Mouse (Mus musculus) adrenal gland, postnatal 10 days (tissue): ENCODE results near the gene Gpr61. TPM values are rescaled to one million over a fixed set of nuclear protein-coding genes. Genes with fewer than 3 reads are reported as not detected.

Source experiments
- DNase-seq: peaks from one replicate; pipeline ENCODE4 v3.0.0; 2021; ENCODE audit warnings: mixed read lengths
- long read RNA-seq, 2 experiments: library from polyadenylated mRNA; stranded (forward); transcript quantifications; one replicate each; pipeline ENCODE4 v2.0.0; 2021
- total RNA-seq, 2 experiments: library from RNA; stranded (reverse); gene quantifications; 2 replicates each; pipeline ENCODE4 v1.2.3; 2021

The Gpr61 gene
- under 1 TPM; 0.15 to 0.48 TPM for total RNA-seq
- long read RNA-seq, experiment 1, partial matches to known transcripts = 0 of 1 reads
- long read RNA-seq, experiment 1, other reads (novel, unspliced or antisense) = 0 of 1 reads
- long read RNA-seq, experiment 2 = 0 reads

DNA sequence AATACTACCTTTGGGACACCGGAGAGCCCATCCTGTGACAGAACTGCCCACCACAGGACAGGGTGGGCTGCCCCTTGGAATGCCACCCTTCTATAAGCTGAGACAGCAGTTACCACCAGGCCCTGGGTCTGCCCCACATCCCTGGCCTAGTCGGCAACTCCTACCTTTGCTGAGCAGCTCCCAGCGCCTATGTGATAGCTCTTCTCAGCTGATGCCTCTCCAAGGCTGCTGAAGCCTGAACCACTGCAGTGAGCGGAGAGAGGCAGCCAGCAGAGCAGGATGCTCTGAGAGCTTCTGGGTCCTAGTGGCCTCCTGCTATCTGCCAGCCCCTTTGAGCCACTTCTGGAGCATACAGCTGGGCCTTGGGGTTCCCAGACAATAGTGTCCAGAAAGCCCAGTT lies at the start of gene Gpr61:
Gpr61 (minus strand) TSS at position 227 of the 400 bp plus-strand sequence.
- no peak for DNase-seq

DNA sequence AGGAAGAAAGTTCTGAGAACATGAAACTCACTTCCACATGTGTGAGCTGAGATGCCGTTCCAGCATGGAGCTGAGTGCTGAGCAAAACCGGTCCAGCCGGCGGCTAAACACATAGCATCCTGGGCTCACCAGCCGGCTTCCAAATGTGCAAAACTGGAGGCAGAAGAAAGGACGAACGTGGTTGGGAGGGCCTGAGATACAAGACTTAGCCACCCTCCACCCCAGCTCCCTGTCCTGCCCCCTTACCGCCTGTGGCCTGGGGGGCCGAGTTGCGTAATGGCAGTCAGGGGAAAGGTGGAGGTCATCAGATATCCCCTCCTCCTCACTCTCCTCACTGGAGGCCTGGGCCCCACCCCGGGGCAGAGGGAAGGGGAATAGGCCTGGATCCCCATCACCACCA lies 49.8 kb upstream of the Gpr61 start:
- no peak for DNase-seq

DNA sequence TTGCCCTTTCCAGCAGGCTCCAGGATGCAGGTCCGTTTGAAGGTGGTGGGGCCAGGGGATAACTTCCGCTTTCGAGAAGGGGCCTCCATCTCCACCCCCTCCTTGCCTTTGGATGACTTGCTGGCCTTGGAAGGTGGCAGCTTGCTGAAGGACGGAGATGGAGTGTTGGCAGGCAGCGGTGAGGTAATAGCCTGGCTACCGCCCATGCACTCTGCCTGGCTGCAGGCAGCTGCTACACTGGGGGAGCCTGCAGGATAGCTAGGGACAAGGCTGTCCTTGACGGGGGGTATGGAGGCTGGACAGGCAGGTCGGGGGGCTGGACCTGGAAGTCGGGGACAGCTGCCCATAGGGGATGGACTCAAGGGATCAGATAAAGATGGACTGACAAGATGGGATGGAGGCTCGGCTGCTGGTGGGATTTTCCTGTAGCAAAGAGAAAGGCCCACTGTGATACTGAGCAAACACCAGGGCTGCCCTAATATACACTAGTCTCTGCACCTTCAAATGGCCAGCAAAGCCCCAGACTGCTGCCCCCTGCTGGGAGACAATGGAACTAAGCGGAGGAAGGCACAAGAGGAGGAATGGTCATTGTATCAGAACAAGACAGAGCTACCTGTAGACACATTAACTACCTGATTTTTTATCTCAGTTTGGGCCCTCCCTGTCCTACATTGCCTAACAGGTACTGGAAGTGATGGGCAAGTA lies 49.1 kb upstream of the Gpr61 start:
- peak; percentile 88 for DNase-seq

DNA sequence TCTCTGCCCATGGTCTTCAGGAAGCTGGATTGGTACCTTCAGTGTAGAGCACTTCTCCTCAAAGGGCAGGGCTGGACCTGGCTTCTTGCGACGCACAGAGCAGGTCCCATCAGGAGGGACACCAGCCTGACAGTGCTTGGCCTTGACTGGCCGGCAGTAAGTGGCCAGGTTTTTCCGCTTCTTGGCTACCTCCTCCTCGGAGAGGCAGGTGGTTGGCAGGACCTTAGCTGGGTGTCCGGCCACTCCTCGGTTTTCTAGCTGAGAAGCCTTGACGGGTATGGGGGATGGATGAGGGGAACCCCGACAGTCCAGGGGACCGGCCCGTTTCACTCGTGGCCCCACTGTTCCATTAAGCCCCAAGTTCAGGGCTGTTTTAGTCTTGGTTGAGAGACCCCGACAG lies 48.5 kb upstream of the Gpr61 start:
- DNase-seq = no peak

DNA sequence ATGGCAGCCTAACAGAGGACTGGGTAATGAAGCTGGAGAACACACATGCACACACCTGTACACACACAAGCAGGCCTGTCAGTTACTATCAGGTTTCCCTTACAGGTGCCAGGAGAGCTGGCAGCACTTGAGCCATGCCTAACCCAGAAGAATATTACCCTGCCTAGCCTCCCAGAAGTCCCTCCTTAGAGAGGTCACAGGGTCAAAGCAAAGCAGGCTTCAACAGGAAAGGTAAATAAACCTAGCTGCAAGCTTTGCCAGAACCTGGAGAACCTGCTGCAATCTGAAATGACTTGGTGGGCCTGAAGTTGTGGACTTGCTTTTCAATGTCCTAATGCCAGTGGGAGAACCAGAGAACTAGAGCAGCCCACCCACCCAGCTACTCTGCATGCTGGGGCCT lies 47.8 kb upstream of the Gpr61 start:
- no peak for DNase-seq

DNA sequence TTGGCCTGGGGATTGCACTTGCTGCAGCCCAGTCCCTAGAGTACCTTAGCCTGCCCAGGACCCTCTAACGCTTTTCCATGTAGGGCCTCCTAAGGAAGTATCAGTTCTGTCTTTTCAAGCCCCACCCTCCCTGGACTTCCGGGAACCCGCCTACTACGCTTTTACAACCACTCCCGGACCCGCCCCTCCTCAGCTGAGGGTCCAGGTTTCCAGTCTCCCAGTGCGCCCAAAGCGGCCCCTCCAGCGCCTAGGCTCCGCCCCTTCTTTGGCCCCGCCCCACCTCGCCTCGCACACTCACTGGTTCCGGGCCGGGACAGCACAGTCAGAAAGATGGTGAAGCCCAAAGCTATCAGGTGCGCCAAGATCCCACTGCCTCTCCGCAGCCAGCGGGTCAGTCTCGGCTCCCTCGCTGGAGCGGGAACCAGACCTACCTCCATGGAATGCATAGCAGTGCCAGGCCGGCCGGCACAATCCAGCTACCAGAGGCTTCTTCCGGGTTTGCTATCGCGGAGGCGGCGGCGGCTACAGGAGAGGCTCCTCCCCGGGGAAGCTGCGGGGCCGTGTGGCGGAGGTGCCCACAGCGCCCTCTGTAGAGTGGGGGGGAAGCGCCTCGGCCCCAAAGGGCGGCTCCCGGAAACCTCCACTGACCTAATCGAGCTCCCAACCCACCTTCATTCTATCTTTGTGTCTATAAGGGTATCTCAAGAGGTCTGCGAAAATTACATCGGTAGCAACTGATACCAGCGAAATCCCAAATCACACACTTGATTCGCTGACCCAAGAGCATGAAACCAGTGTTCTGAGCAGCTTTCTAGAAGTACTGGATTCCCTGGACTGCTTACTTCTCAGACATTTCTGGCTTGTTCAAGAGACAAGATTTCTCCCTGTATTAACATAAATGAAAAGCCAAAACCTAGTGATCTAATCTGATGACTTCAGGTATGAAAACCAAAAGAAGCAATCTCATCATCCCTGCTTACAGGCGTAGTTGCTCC lies 45.9 kb upstream of the Gpr61 start, which contains the start of gene Cyb561d1:
Cyb561d1 (minus strand) TSS at position 884 of the 995 bp plus-strand sequence.
- DNase-seq = peak; percentile 95

DNA sequence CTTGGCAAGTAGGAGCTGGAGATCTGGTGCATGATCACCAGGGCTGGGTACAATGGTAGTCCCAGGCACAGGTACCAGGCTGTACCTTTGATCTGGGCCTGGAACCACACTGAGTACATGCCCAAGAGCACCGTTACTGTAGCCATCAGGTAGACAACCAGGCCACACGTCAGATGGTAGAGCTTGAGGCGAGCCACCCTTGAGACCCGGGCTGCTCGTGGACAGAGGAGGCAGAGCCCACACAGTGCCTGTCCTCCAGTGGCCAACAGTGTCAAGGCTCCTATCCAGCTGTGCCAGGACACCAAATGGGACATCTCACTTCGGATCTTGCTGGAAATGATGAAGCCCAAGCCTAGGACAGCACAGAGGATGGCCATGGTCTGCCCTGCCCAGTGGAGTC lies 44.5 kb upstream of the Gpr61 start:
- no peak for DNase-seq

DNA sequence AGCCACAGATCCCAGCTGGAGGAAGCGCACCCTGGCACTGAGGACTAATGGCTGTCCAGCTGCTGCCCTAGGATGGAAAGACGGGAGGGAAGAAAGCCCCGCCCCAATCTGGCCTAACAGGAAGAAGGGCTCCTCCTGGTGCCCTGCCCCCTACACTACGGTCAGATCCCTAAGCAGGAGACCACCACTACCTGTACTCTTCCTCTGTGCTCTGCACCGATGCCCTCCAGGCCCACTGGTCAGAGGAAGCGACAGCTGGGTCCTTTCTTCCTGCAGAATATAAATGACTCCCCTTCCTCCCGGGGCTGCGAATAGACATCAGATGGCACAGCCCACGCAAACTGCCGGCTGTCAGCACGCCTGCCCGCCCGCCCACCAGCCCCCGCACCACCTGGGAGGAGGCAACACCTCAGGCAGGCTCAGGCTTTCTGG lies 42.4 kb upstream of the Gpr61 start:
- DNase-seq = peak; percentile 53

DNA sequence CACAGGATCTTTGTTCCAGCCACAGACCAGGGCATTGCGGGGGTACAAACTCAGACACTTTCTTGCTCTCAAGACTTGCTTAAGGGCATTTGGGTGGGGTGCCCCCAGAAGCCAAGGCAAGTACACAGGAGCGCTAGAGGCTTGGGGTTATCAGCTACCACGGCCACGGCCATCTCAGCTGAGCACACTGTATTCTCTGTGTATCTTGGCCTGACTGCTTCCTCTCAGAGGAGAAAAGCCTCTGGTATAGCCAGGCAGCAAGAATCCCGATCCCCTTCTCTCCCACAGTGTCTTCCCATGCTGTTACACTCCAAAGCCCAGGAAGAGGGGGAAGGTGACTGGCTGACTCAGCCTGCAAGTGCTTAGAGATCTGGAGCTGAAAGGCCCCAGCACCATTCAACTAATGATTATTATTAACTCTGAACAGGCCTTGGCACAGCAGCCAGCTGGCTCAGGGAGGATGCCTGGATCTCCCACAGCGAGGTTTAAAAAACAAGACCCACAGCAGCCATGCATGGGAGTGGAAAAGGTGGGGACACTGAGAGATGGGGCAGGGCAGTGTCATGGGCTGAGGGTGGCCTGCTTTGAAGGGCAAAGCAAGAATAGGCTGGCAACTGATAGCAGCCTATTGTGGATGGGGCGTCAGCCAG lies 41.4 kb upstream of the Gpr61 start:
- no peak for DNase-seq

DNA sequence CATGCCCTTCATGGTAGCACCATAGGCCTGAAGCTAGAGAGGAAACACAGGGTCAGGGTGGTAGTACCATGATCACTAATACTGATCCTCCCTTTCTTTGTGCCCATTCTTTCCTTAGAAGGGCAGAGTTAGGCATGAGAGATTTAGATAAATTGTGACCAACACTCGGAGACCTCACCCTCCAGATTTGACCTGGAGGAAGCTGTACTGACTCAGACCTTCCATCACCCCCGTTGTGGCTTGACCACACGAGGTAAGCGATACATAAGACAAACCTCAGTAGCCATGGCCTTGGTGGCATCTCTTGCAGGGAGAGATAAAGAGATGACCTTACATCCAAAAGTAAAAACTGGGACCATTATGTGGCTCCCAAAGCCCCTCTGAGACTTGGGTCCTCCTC lies 40.6 kb upstream of the Gpr61 start:
- no peak for DNase-seq

DNA sequence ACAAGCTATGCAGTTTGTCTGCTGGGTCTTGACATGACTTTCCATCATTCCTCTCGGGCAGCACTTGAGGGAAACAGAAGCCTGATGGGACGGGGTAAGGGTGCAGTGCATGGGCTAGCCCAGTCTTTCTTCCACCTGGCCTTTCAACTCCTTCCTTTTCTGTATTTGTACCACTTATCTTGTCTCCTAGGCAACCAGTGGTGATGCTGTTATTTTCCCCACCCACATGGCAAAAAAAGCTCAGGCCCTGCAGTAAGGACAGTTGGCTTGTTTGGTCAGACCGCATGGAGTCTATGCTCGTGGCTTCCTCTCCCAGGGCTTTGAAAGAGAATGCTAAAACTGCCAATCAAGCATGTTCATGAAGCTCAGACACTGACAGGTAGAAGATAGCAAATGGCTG lies 39.0 kb upstream of the Gpr61 start:
- DNase-seq = no peak

DNA sequence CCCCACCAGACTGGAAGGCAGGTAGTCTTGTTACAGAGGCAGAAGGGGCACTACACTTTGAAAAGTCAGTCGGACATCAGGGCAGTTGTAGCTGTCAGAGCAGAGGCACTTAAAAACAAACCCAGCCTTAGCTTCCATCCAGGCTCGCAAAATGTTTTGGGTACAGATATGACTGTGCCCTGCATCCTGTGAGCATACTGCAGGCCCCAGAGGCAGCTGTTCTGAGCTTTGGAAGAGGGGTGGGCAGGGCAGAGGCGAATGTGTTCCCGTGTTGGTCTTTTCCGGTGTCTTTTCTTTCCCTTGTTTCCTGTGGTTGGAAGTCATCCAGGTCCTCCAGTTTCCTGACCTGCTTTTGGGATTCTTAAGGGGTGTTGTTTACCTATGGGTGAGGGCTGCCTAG lies 35.2 kb upstream of the Gpr61 start:
- no peak for DNase-seq

DNA sequence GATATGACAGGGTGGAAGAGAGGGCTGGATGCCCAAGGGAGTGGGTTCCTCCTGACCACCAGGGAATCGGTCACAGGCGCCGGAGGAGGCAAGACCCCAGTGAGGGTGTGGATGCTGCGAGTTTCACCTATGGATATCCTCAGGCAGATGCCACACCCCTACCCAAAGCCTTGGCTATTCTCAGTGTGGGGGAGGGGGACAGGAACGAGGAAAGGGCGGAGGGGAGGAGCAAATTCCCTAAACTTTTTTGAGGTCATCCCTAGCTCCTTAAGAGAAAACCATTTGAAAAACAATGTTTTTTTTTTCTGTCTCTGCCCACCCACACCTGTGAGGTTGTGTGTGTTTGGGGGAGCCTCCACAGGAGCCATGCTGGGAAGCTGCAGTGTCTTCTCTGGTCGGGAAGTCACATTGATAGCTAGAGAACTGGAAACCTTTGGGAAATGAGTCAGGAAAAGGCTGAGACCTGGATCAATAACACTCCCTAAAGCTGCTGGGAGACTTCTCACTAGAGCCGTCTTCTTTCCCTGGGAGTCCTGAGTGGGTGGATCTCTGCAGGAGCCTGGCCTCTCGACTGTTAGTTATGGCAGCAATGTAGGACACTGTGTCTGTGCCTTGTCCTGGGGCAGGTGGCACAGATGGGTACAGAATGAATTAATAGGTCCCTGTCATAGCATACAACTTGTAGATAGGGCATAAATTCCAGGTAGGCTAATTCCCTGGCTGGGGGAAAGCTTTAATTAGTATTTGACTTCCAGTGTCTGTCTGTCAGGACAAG lies 34.2 kb upstream of the Gpr61 start:
- no peak for DNase-seq

DNA sequence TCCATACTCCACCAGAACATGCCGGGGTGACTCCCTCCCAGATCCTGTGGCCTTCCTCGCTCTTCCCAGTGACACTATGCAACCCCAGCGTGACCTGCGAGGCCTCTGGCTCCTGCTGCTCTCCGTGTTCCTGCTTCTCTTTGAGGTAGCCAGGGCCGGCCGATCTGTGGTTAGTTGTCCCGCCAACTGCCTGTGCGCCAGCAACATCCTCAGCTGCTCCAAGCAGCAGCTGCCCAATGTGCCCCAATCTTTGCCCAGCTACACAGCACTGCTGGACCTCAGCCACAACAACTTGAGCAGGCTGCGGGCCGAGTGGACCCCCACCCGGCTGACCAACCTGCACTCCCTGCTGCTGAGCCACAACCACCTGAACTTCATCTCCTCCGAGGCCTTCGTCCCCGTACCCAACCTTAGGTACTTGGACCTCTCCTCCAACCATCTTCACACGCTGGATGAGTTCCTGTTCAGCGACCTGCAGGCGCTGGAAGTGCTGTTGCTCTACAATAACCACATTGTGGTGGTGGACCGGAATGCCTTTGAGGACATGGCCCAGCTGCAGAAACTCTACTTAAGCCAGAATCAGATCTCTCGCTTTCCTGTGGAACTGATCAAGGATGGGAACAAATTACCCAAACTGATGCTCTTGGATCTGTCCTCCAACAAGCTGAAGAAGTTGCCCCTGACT lies 32.6 kb upstream of the Gpr61 start:
- peak; percentile 18 for DNase-seq

DNA sequence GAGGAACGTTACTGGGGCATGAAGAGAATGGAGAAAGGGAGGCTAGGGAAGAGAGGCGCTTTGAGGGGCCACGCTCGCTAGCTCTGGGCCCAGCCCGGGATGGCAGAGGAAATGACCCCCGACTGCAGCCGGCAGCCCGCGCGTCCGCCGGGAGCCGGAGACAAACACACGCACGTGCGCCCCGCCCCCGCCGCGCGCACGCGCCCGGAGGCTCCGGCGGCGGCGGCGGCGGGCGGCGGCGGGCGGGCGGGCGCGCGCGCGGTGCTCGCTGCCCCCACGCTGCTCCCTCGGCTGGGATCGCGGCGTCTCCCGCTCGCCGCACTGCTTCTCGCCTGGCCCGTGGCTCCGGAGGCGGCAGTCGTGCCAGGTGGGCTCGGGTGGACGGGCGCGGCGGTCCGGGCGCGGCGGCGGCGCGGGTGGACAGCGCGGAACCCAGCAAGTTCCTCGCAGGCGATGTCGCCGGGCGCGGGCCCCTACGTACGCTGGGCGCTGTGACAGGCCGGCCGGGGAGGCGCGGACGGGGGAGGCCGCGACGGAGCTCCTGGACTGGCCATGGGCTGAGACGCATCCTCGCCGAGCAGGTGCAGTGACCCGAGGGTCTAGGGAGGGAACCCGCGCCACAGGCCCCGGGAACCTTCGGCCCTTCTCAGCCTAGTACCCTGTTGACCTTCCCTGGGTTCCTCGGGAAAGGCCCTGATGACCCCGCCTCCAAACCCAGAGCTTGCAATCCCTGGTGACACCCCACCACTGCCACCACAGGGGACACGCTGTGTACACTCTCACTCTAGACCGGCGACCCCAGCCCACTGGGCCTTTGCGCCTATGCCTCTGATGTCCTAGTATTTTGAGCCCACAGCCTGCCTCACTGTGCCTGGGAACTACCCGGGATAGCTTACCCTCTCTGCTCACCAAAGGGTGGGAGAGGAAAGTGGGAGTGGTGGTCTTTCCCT lies 31.7 kb upstream of the Gpr61 start, which contains the start of gene Amigo1:
Amigo1 (plus strand) TSS at position 238 of the 950 bp plus-strand sequence.
- DNase-seq = peak; percentile 77

DNA sequence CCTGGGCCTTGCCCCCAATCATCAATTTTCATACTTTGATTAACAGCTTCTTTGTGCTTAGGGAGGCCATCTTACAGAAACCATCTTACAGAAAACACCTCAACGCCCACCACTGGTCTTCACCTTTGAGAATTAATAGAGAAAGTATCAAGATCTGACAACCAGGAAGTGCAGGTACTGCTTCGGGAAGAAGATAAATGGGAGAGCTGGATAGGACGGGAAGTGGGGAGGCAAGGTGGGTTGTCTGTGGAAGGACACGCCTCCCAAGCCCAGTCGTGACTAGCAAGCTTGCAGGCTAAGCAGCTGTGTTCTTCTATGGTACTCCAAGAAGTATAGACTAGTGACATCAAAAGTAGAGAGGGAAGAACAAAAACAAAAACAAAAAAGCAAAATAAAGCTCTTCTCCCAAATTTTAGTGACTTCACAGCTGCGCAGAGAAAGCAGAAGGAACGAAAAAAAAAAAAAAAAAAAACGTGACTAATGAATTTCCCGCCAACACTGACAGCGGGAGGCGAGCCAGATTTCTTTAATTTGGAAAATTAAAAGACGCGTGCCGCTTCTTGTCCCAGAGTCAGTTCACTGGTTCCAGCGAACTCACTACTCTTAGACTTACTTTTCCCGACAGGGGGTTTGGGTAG lies 30.9 kb upstream of the Gpr61 start:
- DNase-seq = no peak

DNA sequence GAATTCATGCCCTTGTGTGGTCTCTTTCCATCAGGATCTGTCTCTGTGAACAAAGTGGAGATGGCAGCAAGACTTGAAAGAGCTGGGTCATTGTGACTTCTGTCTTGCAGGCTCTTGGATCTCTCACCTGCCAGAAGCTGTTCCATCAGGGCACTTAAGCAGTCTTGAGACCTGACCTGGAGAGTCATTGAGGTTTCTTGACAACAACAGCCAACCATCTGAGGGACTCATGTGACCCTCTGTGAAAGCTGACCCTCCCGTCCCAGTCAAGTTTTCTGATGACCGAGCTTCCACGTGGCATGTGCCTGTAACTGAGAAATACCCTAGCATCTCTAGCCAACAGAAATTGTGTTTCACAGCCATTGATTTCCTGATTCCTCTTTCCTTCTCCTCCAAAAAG lies 30.1 kb upstream of the Gpr61 start:
- no peak for DNase-seq

DNA sequence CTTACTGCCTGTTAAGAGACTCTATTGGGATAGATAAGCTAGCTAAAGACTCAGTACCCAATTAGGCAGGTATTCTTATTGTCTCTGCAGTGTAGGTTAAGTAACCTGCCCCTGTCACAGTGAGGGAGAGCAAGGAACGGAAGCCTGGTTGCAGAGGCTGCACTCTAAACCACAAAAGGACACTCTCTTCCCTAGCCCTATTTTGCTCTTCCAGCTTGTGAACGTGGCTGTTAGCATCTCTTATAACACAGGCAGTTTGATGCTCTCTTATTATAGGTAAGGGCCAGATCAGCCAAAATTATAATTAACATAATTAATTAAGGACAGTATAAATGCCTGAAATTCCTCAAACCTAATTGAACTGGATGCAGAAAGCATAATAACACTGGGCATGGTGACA lies 25.8 kb upstream of the Gpr61 start:
- no peak for DNase-seq
